Mouse (Mus musculus) spleen, adult 2 months (tissue): ENCODE measurements around the gene Gpr107. TPM values are rescaled to one million over a fixed set of nuclear protein-coding genes. Genes with fewer than 3 reads are reported as not detected.
"Not testable (repeated sequence)": the region's sequence is repeated elsewhere in the genome, so short reads cannot be mapped to it uniquely, and the experiment has no call there.

Experiments used
- DNase-seq, 2 experiments: peaks; one replicate each; pipeline versions ENCODE4 v3.0.0 to v3.0.0-alpha.2; 2012 to 2021; ENCODE audit warnings: low spot score in 2 of 2, low read depth in 1 of 2
- H3K27ac ChIP-seq: fragments of 200-500 bp; 2 replicates; pipeline ENCODE4 v1.5.1; 2012; ENCODE audit warnings: low read length, inconsistent platforms; ENCODE audit not compliant: insufficient read depth
- H3K27me3 ChIP-seq: fragments of 200-500 bp; 2 replicates; pipeline ENCODE4 v1.6.1; 2012; ENCODE audit warnings: mild to moderate bottlenecking, moderate library complexity, low read length, inconsistent platforms; ENCODE audit not compliant: control insufficient read depth, insufficient read depth
- H3K36me3 ChIP-seq: fragments of 200-500 bp; 2 replicates; pipeline ENCODE4 v1.6.1; 2012; ENCODE audit warnings: mild to moderate bottlenecking, low read length, inconsistent platforms; ENCODE audit not compliant: control insufficient read depth, insufficient read depth
- H3K4me1 ChIP-seq: fragments of 200-500 bp; 2 replicates; pipeline ENCODE4 v1.6.1; 2011; ENCODE audit warnings: inconsistent platforms; ENCODE audit not compliant: control insufficient read depth, insufficient read depth, insufficient read length
- H3K4me3 ChIP-seq: fragments of 200-500 bp; 2 replicates; pipeline ENCODE4 v1.5.1; 2011; ENCODE audit warnings: mild to moderate bottlenecking, inconsistent platforms; ENCODE audit not compliant: insufficient read depth, insufficient read length; ENCODE audit errors: extremely low read depth
- CTCF ChIP-seq: fragments of 200-500 bp; IDR thresholded peaks from 2 replicates; pipeline ENCODE4 v1.5.1; 2011; ENCODE audit warnings: mild to moderate bottlenecking, inconsistent platforms; ENCODE audit not compliant: insufficient read depth, insufficient read length, insufficient replicate concordance; ENCODE audit errors: extremely low read depth
- POLR2A ChIP-seq: fragments of 200-500 bp; IDR thresholded peaks from 2 replicates; pipeline ENCODE4 v1.6.1; 2011; ENCODE audit warnings: low read depth, low read length, inconsistent platforms
- WGBS: fragments of 180-500 bp; shearing (Covaris S2); methylation state at CpG from one replicate; pipeline ENCODE4 v1.1.7; 2018; 5-methylcytosine and 5-hydroxymethylcytosine counted together
- polyA plus RNA-seq: library from polyadenylated mRNA; depleted of rRNA; stranded (reverse); fragments of >200 nt; gene quantifications from 2 replicates; pipeline ENCODE4 v1.2.3, GENCODE M21; 2012

Gene Gpr107
- polyA plus RNA-seq, 1 experiment: 15.0 TPM

- DNase-seq: no peak
- H3K27me3 ChIP-seq: no peaks in the 10 kb centered on the region
- no peak overlapping the region for H3K4me3 ChIP-seq
- H3K4me1 ChIP-seq: no peaks in the 10 kb centered on the region
- H3K27ac ChIP-seq: no peak overlapping the region
- H3K36me3 ChIP-seq: peaks cover 28% of the 10 kb centered on the region
- TF ChIP-seq CTCF (peak; percentile 12; the same call in 1 of the 2 replicates), POLR2A (no peak)
- WGBS: 83% methylated on average over 4 of the region's 4 CpGs
These were observed 21.2 kb downstream of the Gpr107 start for GRCm38 (mm10) chr2:31173290-31173689.

DNA sequence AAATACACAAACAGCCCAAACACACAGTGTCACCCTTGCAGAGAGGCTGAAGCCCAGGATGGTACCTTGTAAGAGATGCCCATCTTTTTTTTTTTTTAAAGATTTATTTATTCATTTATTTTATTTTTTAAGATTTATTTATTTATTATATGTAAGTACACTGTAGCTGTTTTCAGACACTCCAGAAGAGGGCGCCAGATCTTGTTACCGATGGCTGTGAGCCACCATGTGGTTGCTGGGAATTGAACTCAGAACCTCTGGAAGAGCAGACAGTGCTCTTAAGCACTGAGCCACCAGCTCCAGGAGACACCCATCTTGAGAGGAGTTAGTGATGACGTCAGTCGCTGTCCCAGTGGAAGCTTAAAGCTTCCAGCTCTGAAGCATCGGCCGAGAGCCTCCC, 26.5 kb downstream of the Gpr107 start:
- not testable (repeated sequence) for H3K27me3 ChIP-seq, H3K4me3 ChIP-seq, DNase-seq, H3K27ac ChIP-seq, H3K4me1 ChIP-seq, H3K36me3 ChIP-seq
- 86% methylated on average over 6 of the region's 6 CpGs for WGBS

GRCm38 (mm10) chr2:31179471-31179870, 27.4 kb downstream of the Gpr107 start:
- Histone ChIP-seq H3K27ac (no peak overlapping the region), H3K27me3 (no peaks in the 10 kb centered on the region), H3K36me3 (peaks cover 12% of the 10 kb centered on the region), H3K4me1 (no peaks in the 10 kb centered on the region), H3K4me3 (no peak overlapping the region)
- TF ChIP-seq CTCF (no peak), POLR2A (no peak)
- WGBS: 45% methylated on average over 7 of the region's 7 CpGs
- no peak for DNase-seq

DNA sequence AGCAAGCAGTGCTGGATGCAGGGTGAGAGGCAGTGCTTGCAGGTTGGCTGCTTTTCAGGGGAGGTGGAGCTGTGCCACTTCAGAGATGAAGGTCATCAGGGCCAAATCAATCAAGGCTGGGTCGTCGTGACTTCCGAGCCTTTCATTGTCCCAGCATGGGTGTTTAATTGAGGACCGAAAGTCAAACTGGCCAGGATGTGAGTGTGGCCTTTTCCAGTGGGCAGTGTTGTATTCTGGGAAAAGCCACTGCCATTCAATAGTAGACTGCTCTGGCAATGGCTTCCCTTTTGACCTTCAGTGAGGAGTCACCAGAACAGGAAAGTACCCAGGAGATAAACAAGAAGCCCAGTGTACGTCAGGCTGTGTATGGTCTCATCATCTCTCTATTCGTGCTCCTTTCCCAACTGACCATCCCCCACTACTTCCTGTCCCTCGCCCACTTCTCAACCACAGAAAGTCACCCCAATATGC, 28.0 kb downstream of the Gpr107 start:
- WGBS: 52% methylated on average over 7 of the region's 7 CpGs
- no peak overlapping the region for H3K27ac ChIP-seq
- H3K4me3 ChIP-seq: no peak overlapping the region
- DNase-seq: no peak
- no peaks in the 10 kb centered on the region for H3K4me1 ChIP-seq
- no peak for TF ChIP-seq CTCF
- no peak for TF ChIP-seq POLR2A
- H3K36me3 ChIP-seq: peaks cover 16% of the 10 kb centered on the region
- no peaks in the 10 kb centered on the region for H3K27me3 ChIP-seq

DNA sequence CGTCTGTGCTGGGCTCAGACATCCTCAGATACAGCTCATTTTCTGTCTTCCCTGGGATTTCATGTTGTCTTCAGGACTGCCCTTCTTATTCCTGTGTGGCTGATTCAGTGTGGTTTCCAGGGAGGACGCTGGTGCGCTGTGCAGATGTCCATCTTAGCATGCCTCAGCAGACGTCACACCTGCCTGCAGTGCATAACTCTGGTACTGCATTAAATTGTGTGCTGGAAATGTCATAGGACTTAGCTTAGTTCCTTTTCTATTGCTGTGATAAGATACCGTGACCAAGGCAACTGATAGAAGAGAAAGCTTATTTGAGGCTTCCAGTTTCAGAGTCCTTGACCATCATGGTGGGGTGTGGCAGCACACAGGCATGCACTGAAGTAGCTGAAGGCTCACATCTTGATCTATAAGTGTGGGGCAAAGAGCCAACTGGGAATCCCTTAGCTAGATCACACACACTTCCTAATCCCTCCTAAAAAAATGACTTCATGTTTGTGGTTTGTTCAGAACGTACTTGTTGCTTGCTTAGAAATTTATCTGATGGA, 30.7 kb downstream of the Gpr107 start:
- no peak for TF ChIP-seq POLR2A
- TF ChIP-seq CTCF: no peak
- peaks cover 21% of the 10 kb centered on the region for H3K36me3 ChIP-seq

DNA sequence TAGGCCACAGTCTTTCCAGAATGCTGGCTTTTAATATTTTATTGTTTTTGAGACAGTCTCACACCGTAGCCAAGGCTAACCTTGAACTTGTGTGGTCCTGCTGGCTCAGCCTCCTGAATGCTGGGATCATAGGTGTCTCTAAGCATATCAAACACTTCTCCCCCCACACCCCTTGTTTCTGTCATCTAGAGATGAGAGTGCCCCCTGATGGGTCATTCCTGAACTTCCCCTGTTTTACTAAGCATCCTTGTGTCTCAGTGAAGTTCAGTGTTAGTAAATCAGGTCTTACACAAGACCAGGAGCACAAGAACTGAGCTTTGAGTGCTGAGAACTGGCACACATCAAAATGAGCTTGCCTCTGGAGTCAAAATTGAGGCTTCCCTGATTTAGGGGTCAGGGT, 31.7 kb downstream of the Gpr107 start:
- TF ChIP-seq POLR2A (no peak), CTCF (no peak)
- no peak for DNase-seq
- WGBS: 96% methylated on average over 1 of the region's 1 CpGs
- no peak overlapping the region for H3K27ac ChIP-seq
- no peaks in the 10 kb centered on the region for H3K27me3 ChIP-seq
- peaks cover 22% of the 10 kb centered on the region for H3K36me3 ChIP-seq
- H3K4me3 ChIP-seq: no peak overlapping the region
- H3K4me1 ChIP-seq: no peaks in the 10 kb centered on the region

More for the DNA sequence above, 30.7 kb downstream of the Gpr107 start:
- Histone ChIP-seq H3K4me1 (no peaks in the 10 kb centered on the region), H3K27ac (no peak overlapping the region), H3K27me3 (no peaks in the 10 kb centered on the region), H3K4me3 (no peak overlapping the region)
- DNase-seq: no peak
- 85% methylated on average over 6 of the region's 6 CpGs for WGBS

DNA sequence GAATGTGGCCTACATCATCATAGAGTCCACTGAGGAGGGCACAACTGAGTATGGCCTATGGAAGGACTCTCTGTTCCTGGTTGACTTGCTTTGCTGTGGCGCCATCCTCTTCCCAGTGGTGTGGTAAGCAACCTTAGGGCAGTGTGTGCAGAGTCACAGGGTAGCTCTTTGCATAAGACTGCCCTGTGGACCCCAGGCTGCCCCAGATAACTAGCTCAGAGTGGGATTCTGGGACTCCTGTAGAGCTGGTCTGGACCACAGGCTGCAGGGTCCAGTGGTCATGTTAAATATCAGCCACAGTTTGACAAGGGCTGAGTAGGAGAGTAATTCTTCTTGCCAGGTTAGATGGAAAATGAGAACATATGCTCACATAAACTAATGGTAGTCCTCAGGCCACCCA, 36.6 kb downstream of the Gpr107 start:
- no peaks in the 10 kb centered on the region for H3K27me3 ChIP-seq
- H3K36me3 ChIP-seq: peaks cover 38% of the 10 kb centered on the region
- no peak overlapping the region for H3K27ac ChIP-seq
- H3K4me1 ChIP-seq: no peaks in the 10 kb centered on the region
- no peak for DNase-seq
- no peak for TF ChIP-seq POLR2A
- no peak for TF ChIP-seq CTCF
- no peak overlapping the region for H3K4me3 ChIP-seq
- 90% methylated on average over 1 of the region's 1 CpGs for WGBS
